Mouse (Mus musculus) gonadal fat pad, adult 2 months (tissue): ENCODE data around the gene Sf3b5. TPM values are rescaled to one million over a fixed set of nuclear protein-coding genes. Genes with fewer than 3 reads are reported as not detected.

Experiments used
- DNase-seq: peaks from one replicate; pipeline ENCODE4 v3.0.0-alpha.2; 2012; ENCODE audit warnings: low read depth
- polyA plus RNA-seq: library from polyadenylated mRNA; depleted of rRNA; stranded (reverse); fragments of >200 nt; gene quantifications from 2 replicates; pipeline ENCODE4 v1.2.3, GENCODE M21; 2012; rRNA removed

Gene Sf3b5
- polyA plus RNA-seq = 22.6 and 26.1 TPM in 2 replicates

GRCm38 (mm10) chr10:13005043-13005442, at the start of gene Sf3b5:
Gene Sf3b5, plus strand, starts transcription at chr10:13005343.
- no peak for DNase-seq

- DNase-seq = peak; percentile 44
These were observed 49.3 kb upstream of the Sf3b5 start for GRCm38 (mm10) chr10:12955831-12956230.

DNA sequence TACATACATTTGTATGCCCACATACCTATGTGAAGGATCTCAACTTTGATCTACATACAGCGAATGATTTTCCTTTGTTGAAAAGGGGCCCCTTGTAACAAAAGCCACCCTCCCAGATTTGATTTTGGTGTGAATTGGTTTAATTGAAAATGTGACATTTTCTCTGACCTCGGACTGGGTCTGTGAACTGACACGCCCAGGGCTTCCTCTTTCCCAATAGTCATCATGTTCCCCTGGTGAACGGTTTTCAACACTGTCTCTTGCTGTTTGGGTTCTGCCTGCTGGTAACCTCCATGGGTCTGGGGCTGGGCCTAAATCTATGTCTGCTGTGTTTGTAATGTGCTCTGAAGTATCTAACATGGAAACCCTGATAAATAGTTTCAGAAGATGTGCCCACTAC, 47.9 kb upstream of the Sf3b5 start:
- no peak for DNase-seq

GRCm38 (mm10) chr10:12961546-12961945, 43.6 kb upstream of the Sf3b5 start:
- DNase-seq = no peak

DNA sequence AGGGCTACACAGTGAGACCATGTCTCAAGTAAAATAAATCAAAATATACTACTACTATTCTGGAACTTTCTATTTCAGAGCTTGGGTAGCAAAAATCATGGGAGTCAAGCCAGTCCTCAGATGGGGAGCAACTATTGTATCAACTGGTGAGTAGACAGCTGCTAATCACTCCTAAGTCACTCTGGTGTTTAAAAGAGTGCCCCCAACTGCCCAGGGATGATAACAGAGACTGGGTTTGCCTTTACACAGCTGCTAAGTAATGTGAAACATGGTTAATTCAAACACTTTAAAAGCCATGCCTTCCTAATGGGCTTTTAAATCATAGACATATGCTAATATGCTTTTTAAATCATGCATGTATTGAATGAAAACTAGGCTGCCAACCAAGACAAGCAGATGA, 42.9 kb upstream of the Sf3b5 start:
- DNase-seq = no peak

- no peak for DNase-seq
These were observed 41.6 kb upstream of the Sf3b5 start for GRCm38 (mm10) chr10:12963362-12964147.

DNA sequence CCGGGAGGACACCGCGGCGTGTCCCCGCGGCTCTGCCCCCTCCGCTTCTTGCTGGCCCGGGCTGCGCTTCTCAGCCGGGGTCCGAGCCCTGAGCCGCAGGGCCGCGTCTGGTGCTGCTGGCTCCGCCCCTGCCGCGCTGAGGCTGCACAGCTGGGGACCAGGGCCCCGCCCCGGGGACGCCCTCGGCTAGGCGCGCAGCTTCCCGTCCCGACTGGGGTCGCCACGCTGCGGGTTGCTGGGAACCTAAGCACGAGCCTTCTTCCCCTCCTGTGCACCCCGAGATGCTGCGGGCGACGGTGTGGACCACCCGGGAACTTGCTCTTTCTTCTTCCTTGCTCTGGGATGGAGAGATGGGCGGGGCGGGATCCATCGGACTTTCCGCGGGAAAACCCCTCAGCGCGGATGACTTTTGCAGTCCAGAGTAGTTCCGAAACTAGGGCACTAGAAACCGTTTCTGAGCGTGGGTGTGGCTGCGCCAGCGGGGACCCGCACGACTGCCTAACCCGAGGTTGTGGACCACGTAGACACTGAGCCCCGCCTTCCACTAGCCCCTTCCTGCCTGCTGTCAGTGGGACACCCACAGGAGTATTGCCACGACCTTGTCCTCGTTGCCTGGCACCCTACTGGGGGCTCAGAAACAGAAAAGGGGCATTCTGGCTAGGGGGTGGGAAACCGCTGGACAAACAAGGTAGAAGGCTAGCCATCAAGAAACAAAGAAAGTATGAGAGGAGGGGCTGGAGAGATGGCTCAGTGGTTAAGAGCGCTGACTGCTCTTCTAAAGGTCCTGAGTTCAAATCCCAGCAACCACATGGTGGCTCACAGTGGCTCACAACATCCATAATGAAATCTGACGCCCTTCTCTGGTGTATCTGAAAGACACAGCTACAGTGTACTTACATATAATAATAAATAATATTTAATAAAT, 40.7 kb upstream of the Sf3b5 start, which contains the start of gene Stx11:
TSS of gene Stx11 (minus strand) at position 148 of the 925 bp plus-strand sequence.
- no peak for DNase-seq

GRCm38 (mm10) chr10:12965669-12966180, 39.4 kb upstream of the Sf3b5 start:
- DNase-seq = no peak

DNA sequence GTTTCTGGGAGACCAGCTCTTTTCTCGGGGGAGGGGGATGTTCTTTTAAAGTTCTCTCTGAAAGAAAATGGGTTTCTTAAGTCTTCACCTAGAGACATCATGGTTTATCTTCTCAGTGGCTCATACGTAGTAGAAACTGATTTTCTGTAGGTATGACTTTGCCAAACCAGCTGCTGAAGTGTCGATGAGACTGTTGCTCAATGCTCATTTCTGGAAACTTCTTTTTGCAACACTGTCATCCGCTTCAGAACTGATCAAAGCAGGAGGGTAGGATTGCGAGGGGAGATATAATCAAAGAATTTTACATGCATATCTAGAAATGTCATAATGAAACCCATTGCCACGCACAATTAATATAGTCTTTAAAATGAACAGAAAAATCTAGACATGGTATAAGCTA, 30.6 kb upstream of the Sf3b5 start:
- DNase-seq = no peak

DNA sequence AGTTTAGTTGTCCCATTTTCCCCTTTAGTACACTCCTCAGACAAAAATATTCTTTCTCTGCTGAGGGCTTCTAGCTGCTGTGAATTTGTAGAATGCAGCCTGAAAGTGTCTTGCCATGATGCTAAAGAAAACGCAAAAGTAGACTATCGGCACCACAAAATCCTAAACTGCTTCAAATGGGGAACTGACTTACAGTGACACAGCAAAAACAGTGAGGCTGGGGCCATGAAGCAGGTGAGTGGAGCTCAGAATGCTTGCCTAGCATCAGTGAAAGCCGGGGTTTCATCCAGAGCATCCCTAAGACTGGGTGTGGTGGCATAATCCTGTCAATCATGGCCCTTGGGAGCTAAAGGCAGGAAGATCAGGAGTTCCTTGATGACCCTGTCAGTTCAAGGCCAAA, 29.7 kb upstream of the Sf3b5 start:
- no peak for DNase-seq

DNA sequence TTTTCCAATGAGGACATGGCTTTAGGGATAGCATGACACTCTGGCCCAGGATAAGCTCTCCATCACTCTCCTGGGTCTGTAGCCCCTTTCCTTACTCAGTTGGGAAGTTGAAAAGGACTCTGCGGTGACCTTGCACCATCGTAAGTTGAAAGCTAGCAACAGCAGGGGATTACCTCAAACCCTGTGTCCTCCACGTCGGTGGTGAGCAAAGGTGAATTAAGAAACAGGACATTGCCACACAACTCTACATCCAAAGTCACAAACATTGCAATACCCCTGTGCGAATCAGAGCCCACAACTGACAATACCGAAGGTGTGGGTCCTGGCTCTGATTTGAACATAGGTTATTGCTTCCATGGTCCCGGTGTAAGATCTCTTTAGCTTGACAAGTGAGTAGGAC, 29.2 kb upstream of the Sf3b5 start:
- DNase-seq = no peak

- no peak for DNase-seq
These were observed 28.6 kb upstream of the Sf3b5 start for GRCm38 (mm10) chr10:12976552-12976951.

DNA sequence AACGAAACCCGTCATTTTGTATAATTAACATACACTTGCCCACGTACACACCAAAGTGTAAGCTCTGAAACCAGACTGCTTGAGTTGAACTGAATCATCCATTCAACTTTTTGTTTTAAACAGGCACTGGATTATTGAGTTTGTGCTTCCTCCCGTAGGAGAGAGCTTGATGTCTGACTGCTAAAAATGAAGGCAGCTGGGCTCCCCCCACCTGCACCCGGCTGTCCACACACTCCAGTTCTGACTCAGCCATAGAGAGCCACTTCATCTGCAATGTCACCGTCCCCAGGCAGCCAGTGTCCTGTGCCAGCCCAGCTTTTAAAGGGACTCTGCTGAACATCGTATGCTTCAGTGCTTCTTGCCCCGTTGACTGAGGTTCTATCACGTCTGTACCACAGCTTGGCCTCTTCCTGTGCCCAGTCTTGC, 27.3 kb upstream of the Sf3b5 start:
- no peak for DNase-seq

GRCm38 (mm10) chr10:12981071-12981470, 24.1 kb upstream of the Sf3b5 start:
- no peak for DNase-seq

DNA sequence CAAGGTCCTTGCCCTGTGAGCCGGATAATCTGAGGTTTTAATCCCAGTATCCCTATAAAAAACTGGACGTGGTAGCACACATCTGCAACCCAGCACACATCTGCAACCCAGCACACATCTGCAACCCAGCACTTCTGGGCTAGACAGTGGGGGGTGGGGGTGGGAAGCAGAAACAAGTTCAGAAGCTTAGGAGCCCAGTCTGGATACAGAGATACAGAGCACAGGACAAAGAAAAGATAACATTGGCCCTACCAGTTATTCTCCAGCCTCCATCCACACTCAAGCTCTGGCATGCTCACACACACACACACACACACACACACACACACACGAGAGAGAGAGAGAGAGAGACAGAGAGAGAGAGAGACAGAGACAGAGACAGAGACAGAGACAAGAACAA, 21.6 kb upstream of the Sf3b5 start:
- DNase-seq = no peak

DNA sequence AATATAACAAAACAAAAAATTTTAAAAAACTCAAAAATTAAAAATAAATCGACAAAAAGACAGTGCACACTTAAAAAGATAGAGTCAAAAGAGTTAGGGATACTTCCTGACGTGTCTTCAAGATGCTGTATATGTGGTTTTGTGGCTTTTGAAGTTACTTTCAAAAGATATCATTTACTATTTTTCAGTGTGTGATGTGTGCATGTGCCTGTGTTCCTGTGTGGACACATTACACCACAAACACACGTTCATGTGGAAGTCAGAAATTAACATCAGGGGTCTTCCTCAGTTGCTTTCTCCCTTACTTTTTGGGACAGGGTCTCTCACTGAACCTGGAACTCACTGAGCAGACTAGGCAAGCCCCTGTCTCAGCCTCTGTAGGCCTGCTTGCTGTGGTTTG, 20.1 kb upstream of the Sf3b5 start:
- DNase-seq = no peak

DNA sequence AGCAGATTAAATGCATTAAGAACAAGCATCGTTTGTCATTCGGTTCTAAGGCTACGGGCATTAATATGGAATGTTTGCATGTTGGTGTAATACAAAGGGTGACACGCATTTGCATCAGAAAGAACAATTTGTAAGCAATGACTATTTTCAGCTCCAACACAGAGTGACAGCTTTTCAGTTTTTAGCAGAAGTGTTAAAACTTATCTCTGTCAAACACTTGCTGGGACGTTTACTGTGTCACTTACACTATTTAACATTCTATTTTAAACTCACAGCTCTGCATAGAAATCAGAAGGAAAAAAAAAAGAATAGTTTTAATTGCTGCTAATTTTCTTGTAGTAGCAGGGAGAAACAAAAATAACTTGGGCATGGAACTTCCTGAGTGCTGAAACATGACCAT, 18.7 kb upstream of the Sf3b5 start:
- no peak for DNase-seq

DNA sequence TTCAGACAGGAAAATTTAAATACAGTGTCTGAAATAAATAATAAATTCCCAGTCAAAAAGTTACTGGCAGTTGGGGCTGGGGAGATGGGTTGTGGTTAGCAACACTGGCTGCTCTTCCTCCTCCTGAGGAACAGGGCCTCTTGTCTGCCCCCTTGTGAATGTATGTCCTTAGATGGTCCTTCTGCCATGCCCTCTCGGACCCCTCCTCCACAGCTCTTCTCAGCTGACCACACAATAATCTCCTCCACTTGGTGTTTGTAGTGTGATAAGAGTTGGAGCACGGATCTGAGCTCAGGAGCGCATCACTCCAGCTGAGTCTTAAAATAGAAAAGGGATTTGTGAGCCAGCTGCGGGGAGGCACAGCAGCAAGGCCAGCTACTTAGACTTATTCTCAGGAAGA, 18.2 kb upstream of the Sf3b5 start:
- no peak for DNase-seq

- DNase-seq = no peak
These were observed 13.2 kb upstream of the Sf3b5 start for GRCm38 (mm10) chr10:12991953-12992352.

- no peak for DNase-seq
These were observed 11.6 kb upstream of the Sf3b5 start for GRCm38 (mm10) chr10:12993411-12994039.

- DNase-seq = peak; percentile 23
These were observed 8.2 kb upstream of the Sf3b5 start for GRCm38 (mm10) chr10:12996736-12997477.
